ENCODE assay signal across 13 mouse cellular contexts in the genomic region with DNA sequence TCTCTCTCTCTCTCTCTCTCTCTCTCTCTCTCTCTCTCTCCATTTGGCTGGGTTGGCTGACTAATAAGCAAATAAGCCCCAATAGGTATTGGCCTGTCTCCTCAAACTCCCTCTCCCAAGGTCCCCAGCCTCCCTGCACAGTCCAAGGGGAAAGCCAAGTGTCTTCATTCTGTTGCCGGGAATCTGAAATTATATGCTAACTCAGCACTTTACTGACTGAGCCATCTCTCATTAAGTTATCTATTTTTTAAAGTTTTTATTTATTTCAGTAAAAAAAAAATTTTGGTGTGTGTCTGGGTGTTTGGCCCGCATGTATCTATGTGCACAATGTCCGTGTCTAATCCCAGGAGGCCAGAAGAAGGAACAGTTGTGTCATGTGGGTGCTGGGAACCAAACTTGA. TPM values are rescaled to one million over a fixed set of nuclear protein-coding genes. Genes with fewer than 3 reads are reported as not detected.
A peak's percentile ranks its signal among the peaks of the same experiment; 100 is the strongest.
DNase-seq lines count a peak whose midpoint lies in the region; ATAC-seq and TF ChIP-seq lines count a peak whose summit lies in the region.
"Had no signal": no experiment of that assay in that cellular context is flagged by ENCODE, and none has a peak within 500 bp of the region (broad histone marks: within the 10 kb centered on the region; RNA-seq: fewer than 3 reads in every experiment).

No protein-coding gene starts in this region.

- 68% methylated on average over 3 of the region's 3 CpGs for WGBS in kidney, postnatal 0 days
- 79% methylated on average over 3 of the region's 3 CpGs for WGBS in kidney, adult 2 months
- WGBS in embryonic facial prominence, embryonic 14.5 days, result 87% methylated on average over 3 of the region's 3 CpGs
- 79% methylated on average over 3 of the region's 3 CpGs for WGBS in intestine, embryonic 15.5 days
- WGBS in neural tube, embryonic 13.5 days, result 82% methylated on average over 3 of the region's 3 CpGs

- H3K4me2 ChIP-seq in kidney, postnatal 0 days (ENCODE audit: low read length), result peak overlapping the region; percentile 62; the same call in 1 of the 2 replicates
- peak overlapping the region; percentile 62; the same call in 1 of the 2 replicates for H3K4me2 ChIP-seq in embryonic facial prominence, embryonic 14.5 days (ENCODE audit: low read depth, low read length)
- H3K4me2 ChIP-seq in intestine, embryonic 15.5 days (replicated peaks), result no peak overlapping the region
- H3K4me2 ChIP-seq in neural tube, embryonic 13.5 days, result peak overlapping the region; percentile 77; the same call in 1 of the 2 replicates

- H3K9me3 ChIP-seq in kidney, postnatal 0 days (replicated peaks; ENCODE audit: low read length), result no peaks in the 10 kb centered on the region
- H3K9me3 ChIP-seq in embryonic facial prominence, embryonic 14.5 days (ENCODE audit: control insufficient read depth, low read length), result no peaks in the 10 kb centered on the region
- H3K9me3 ChIP-seq in intestine, embryonic 15.5 days, result no peaks in the 10 kb centered on the region
- no peaks in the 10 kb centered on the region for H3K9me3 ChIP-seq in neural tube, embryonic 13.5 days

- H3K36me3 ChIP-seq in kidney, postnatal 0 days (ENCODE audit: insufficient read depth, low read length), result no peaks in the 10 kb centered on the region
- no peaks in the 10 kb centered on the region for H3K36me3 ChIP-seq in kidney, adult 2 months (ENCODE audit: control insufficient read depth, insufficient read depth, low read length)
- peaks cover 3% of the 10 kb centered on the region; the same call in 1 of the 2 replicates for H3K36me3 ChIP-seq in embryonic facial prominence, embryonic 14.5 days (ENCODE audit: control insufficient read depth, insufficient read depth, low read length)
- no peaks in the 10 kb centered on the region for H3K36me3 ChIP-seq in intestine, embryonic 15.5 days
- H3K36me3 ChIP-seq in neural tube, embryonic 13.5 days, result no peaks in the 10 kb centered on the region

- no peak for ATAC-seq in kidney, postnatal 0 days (replicated peaks; ENCODE audit: low FRiP score, low read depth)
- ATAC-seq in embryonic facial prominence, embryonic 14.5 days (ENCODE audit: low read depth), result no peak
- ATAC-seq in intestine, embryonic 15.5 days, result no peak
- ATAC-seq in neural tube, embryonic 13.5 days (ENCODE audit: low read depth), result no peak
- no peak for ATAC-seq in megakaryocyte-erythroid progenitor cell, adult 5-6 weeks (replicated peaks; ENCODE audit: low FRiP score, low TSS enrichment, poor library complexity, severe bottlenecking)
- ATAC-seq: Patski had no signal

- no peak overlapping the region for H3K4me3 ChIP-seq in kidney, postnatal 0 days (replicated peaks; ENCODE audit: low read depth, low read length)
- no peak overlapping the region for H3K4me3 ChIP-seq in kidney, adult 2 months (ENCODE audit: insufficient read depth, low read depth, low read length)
- peak overlapping the region; percentile 60; the same call in 1 of the 2 replicates for H3K4me3 ChIP-seq in embryonic facial prominence, embryonic 14.5 days (ENCODE audit: low read depth, low read length)
- peak overlapping the region; percentile 64 for H3K4me3 ChIP-seq in intestine, embryonic 15.5 days (replicated peaks)
- H3K4me3 ChIP-seq in neural tube, embryonic 13.5 days, result peak overlapping the region; percentile 71; the same call in 1 of the 2 replicates

- H3K27me3 ChIP-seq in kidney, postnatal 0 days (ENCODE audit: insufficient read depth, low read length), result no peaks in the 10 kb centered on the region
- no peaks in the 10 kb centered on the region for H3K27me3 ChIP-seq in kidney, adult 2 months (replicated peaks; ENCODE audit: control insufficient read depth, insufficient read depth, low read length)
- H3K27me3 ChIP-seq in embryonic facial prominence, embryonic 14.5 days (replicated peaks; ENCODE audit: control insufficient read depth, insufficient read depth, low read length), result no peaks in the 10 kb centered on the region
- no peaks in the 10 kb centered on the region for H3K27me3 ChIP-seq in intestine, embryonic 15.5 days (replicated peaks)
- H3K27me3 ChIP-seq in neural tube, embryonic 13.5 days, result no peaks in the 10 kb centered on the region
- H3K27me3 ChIP-seq: Patski had no signal

- H3K4me1 ChIP-seq in kidney, postnatal 0 days (replicated peaks; ENCODE audit: insufficient read depth, low read length), result peaks cover 26% of the 10 kb centered on the region
- peaks cover 12% of the 10 kb centered on the region for H3K4me1 ChIP-seq in kidney, adult 2 months (ENCODE audit: control insufficient read depth, insufficient read depth, low read length)
- H3K4me1 ChIP-seq in embryonic facial prominence, embryonic 14.5 days (ENCODE audit: control insufficient read depth, insufficient read depth, low read length), result peaks cover 25% of the 10 kb centered on the region
- peaks cover 39% of the 10 kb centered on the region for H3K4me1 ChIP-seq in intestine, embryonic 15.5 days (replicated peaks)
- H3K4me1 ChIP-seq in neural tube, embryonic 13.5 days (replicated peaks), result peaks cover 56% of the 10 kb centered on the region

- no peak for TF ChIP-seq CTCF in kidney, postnatal 0 days (IDR thresholded peaks at IDR 0.05; ENCODE audit: low read depth)
- no peak for TF ChIP-seq CTCF in kidney, adult 2 months (conservative IDR thresholded peaks at IDR 0.05; ENCODE audit: insufficient read depth, insufficient read length, low read depth, low read length)

- DNase-seq in kidney, postnatal 0 days (ENCODE audit: low spot score), result no peak
- DNase-seq in kidney, adult 2 months, result no peak
- no peak for DNase-seq in embryonic facial prominence, embryonic 14.5 days (ENCODE audit: low spot score)
- no peak for DNase-seq in layer of hippocampus, adult 18-20 months (ENCODE audit: low spot score in 2 of 2)
- no peak for DNase-seq in testis, postnatal 10 days (ENCODE audit: low spot score)
- DNase-seq: cerebellum, adult 11 months; heart, adult 11 months; lung, postnatal 36 days; right cerebral cortex, postnatal 25 days had no signal

- no peak overlapping the region for H3K27ac ChIP-seq in kidney, postnatal 0 days
- no peak overlapping the region for H3K27ac ChIP-seq in kidney, adult 2 months (ENCODE audit: insufficient read depth, low read depth, low read length)
- no peak overlapping the region for H3K27ac ChIP-seq in embryonic facial prominence, embryonic 14.5 days (replicated peaks; ENCODE audit: low read depth, low read length)
- no peak overlapping the region for H3K27ac ChIP-seq in intestine, embryonic 15.5 days
- H3K27ac ChIP-seq in neural tube, embryonic 13.5 days (replicated peaks), result no peak overlapping the region

- TF ChIP-seq POLR2A in kidney, adult 2 months (IDR thresholded peaks at IDR 0.05; ENCODE audit: low read depth, low read length), result no peak

- no peak overlapping the region for H3K9ac ChIP-seq in kidney, postnatal 0 days (ENCODE audit: low read depth, low read length)
- H3K9ac ChIP-seq in embryonic facial prominence, embryonic 14.5 days (ENCODE audit: low read depth, low read length), result no peak overlapping the region
- H3K9ac ChIP-seq in intestine, embryonic 15.5 days, result no peak overlapping the region
- H3K9ac ChIP-seq in neural tube, embryonic 13.5 days, result peak overlapping the region; percentile 86; the same call in 1 of the 2 replicates

RNA-seq across cellular contexts. Expression of gene Twf2, which starts 1.0 kb away (rescaled TPM):
- polyA plus RNA-seq in kidney, postnatal 0 days (2015; fragmentation: Nextera tagmentation; extraction: Ambion mirVana), result 44.0 and 51.1 TPM in 2 replicates
- polyA plus RNA-seq in kidney, adult 2 months (2012; rRNA removed), result 24.4 and 29.7 TPM in 2 replicates
- 65.1 and 65.4 TPM in 2 replicates for polyA plus RNA-seq in embryonic facial prominence, embryonic 14.5 days (2014; fragmentation: Nextera tagmentation; extraction: Ambion mirVana)
- polyA plus RNA-seq in intestine, embryonic 15.5 days (2015; fragmentation: Nextera tagmentation; extraction: Ambion mirVana), result 51.5 and 52.5 TPM in 2 replicates
- polyA plus RNA-seq in neural tube, embryonic 13.5 days (2015; fragmentation: Nextera tagmentation; extraction: Ambion mirVana), result 54.1 and 57.1 TPM in 2 replicates
- 10 to 100 TPM; 58.4 to 60.6 TPM for total RNA-seq in layer of hippocampus, adult 18-20 months (2021)
- 11.4 and 15.5 TPM in 2 replicates for total RNA-seq in megakaryocyte-erythroid progenitor cell, adult 5-6 weeks (2014; fragmentation: Nextera tagmentation)
- 13.7 and 19.8 TPM in 2 replicates for total RNA-seq in megakaryocyte-erythroid progenitor cell, adult 5-6 weeks (2017)

RNA-seq across cellular contexts. Expression of gene Ppm1m, which starts 2.3 kb away (rescaled TPM):
- 33.2 and 35.5 TPM in 2 replicates for polyA plus RNA-seq in kidney, postnatal 0 days (2015; fragmentation: Nextera tagmentation; extraction: Ambion mirVana)
- polyA plus RNA-seq in kidney, adult 2 months (2012; rRNA removed), result 28.5 and 32.6 TPM in 2 replicates
- polyA plus RNA-seq in embryonic facial prominence, embryonic 14.5 days (2014; fragmentation: Nextera tagmentation; extraction: Ambion mirVana), result 41.3 and 42.7 TPM in 2 replicates
- polyA plus RNA-seq in intestine, embryonic 15.5 days (2015; fragmentation: Nextera tagmentation; extraction: Ambion mirVana), result 30.4 and 31.7 TPM in 2 replicates
- 18.7 and 22.8 TPM in 2 replicates for polyA plus RNA-seq in neural tube, embryonic 13.5 days (2015; fragmentation: Nextera tagmentation; extraction: Ambion mirVana)
- 10 to 100 TPM; 18.9 to 19.2 TPM for total RNA-seq in layer of hippocampus, adult 18-20 months (2021)
- total RNA-seq in megakaryocyte-erythroid progenitor cell, adult 5-6 weeks (2014; fragmentation: Nextera tagmentation), result 15.4 and 21.4 TPM in 2 replicates
- 3.5 and 6.8 TPM in 2 replicates for total RNA-seq in megakaryocyte-erythroid progenitor cell, adult 5-6 weeks (2017)

RNA-seq across cellular contexts. Expression of gene Tlr9, which starts 20.5 kb away (rescaled TPM):
- 0.06 and 0.07 TPM in 2 replicates for polyA plus RNA-seq in kidney, postnatal 0 days (2015; fragmentation: Nextera tagmentation; extraction: Ambion mirVana)
- polyA plus RNA-seq in kidney, adult 2 months (2012; rRNA removed), result 2.0 and 4.2 TPM in 2 replicates
- 0.05 and 0.07 TPM in 2 replicates for polyA plus RNA-seq in embryonic facial prominence, embryonic 14.5 days (2014; fragmentation: Nextera tagmentation; extraction: Ambion mirVana)
- polyA plus RNA-seq in intestine, embryonic 15.5 days (2015; fragmentation: Nextera tagmentation; extraction: Ambion mirVana), result 0.16 and 0.19 TPM in 2 replicates
- not detected in 2 replicates for polyA plus RNA-seq in neural tube, embryonic 13.5 days (2015; fragmentation: Nextera tagmentation; extraction: Ambion mirVana)
- total RNA-seq in layer of hippocampus, adult 18-20 months (2021), result 1 to 10 TPM; 1.0 to 1.5 TPM
- total RNA-seq in megakaryocyte-erythroid progenitor cell, adult 5-6 weeks (2014; fragmentation: Nextera tagmentation), result not detected in 2 replicates
- not detected in 2 replicates for total RNA-seq in megakaryocyte-erythroid progenitor cell, adult 5-6 weeks (2017)

RNA-seq across cellular contexts. Expression of gene Wdr82, which starts 31.2 kb away (rescaled TPM):
- 16.9 and 18.5 TPM in 2 replicates for polyA plus RNA-seq in kidney, postnatal 0 days (2015; fragmentation: Nextera tagmentation; extraction: Ambion mirVana)
- polyA plus RNA-seq in kidney, adult 2 months (2012; rRNA removed), result 37.6 and 38.9 TPM in 2 replicates
- 25.5 and 27.9 TPM in 2 replicates for polyA plus RNA-seq in embryonic facial prominence, embryonic 14.5 days (2014; fragmentation: Nextera tagmentation; extraction: Ambion mirVana)
- 16.5 and 19.0 TPM in 2 replicates for polyA plus RNA-seq in intestine, embryonic 15.5 days (2015; fragmentation: Nextera tagmentation; extraction: Ambion mirVana)
- polyA plus RNA-seq in neural tube, embryonic 13.5 days (2015; fragmentation: Nextera tagmentation; extraction: Ambion mirVana), result 27.7 and 29.6 TPM in 2 replicates
- total RNA-seq in layer of hippocampus, adult 18-20 months (2021), result 100 to 1,000 TPM; 130 to 137 TPM
- total RNA-seq in megakaryocyte-erythroid progenitor cell, adult 5-6 weeks (2014; fragmentation: Nextera tagmentation), result 65.2 and 70.8 TPM in 2 replicates
- 88.0 and 89.2 TPM in 2 replicates for total RNA-seq in megakaryocyte-erythroid progenitor cell, adult 5-6 weeks (2017)

RNA-seq across cellular contexts. Expression of gene Glyctk, which starts 44.0 kb away (rescaled TPM):
- polyA plus RNA-seq in kidney, postnatal 0 days (2015; fragmentation: Nextera tagmentation; extraction: Ambion mirVana), result 11.5 and 14.4 TPM in 2 replicates
- 168 and 212 TPM in 2 replicates for polyA plus RNA-seq in kidney, adult 2 months (2012; rRNA removed)
- 1.9 and 2.1 TPM in 2 replicates for polyA plus RNA-seq in embryonic facial prominence, embryonic 14.5 days (2014; fragmentation: Nextera tagmentation; extraction: Ambion mirVana)
- polyA plus RNA-seq in intestine, embryonic 15.5 days (2015; fragmentation: Nextera tagmentation; extraction: Ambion mirVana), result 3.4 and 4.3 TPM in 2 replicates
- 4.9 and 5.1 TPM in 2 replicates for polyA plus RNA-seq in neural tube, embryonic 13.5 days (2015; fragmentation: Nextera tagmentation; extraction: Ambion mirVana)
- 1 to 10 TPM; 4.2 to 4.8 TPM for total RNA-seq in layer of hippocampus, adult 18-20 months (2021)
- 0.90 and 1.6 TPM in 2 replicates for total RNA-seq in megakaryocyte-erythroid progenitor cell, adult 5-6 weeks (2014; fragmentation: Nextera tagmentation)
- total RNA-seq in megakaryocyte-erythroid progenitor cell, adult 5-6 weeks (2017), result 1.5 and 3.0 TPM in 2 replicates

Comparison
In these comparisons a context has a peak if more than half of its experiments do, and no peak if none do; other contexts are left out.
1. H3K4me3 ChIP-seq: peak in embryonic facial prominence, embryonic 14.5 days (single experiment), intestine, embryonic 15.5 days (single experiment) and neural tube, embryonic 13.5 days (single experiment); none in kidney, postnatal 0 days (single experiment) and kidney, adult 2 months (single experiment).